Mouse (Mus musculus): ENCODE results near the gene Hic2. TPM values are rescaled to one million over a fixed set of nuclear protein-coding genes. Genes with fewer than 3 reads are reported as not detected.

Hic2 gene
- total RNA-seq (2023): 1 to 10 TPM; 2.5 to 3.1 TPM

GRCm38 (mm10) chr16:17232794-17233701, at the start of gene Hic2:
Gene Hic2, plus strand, starts transcription at chr16:17233572.

DNA sequence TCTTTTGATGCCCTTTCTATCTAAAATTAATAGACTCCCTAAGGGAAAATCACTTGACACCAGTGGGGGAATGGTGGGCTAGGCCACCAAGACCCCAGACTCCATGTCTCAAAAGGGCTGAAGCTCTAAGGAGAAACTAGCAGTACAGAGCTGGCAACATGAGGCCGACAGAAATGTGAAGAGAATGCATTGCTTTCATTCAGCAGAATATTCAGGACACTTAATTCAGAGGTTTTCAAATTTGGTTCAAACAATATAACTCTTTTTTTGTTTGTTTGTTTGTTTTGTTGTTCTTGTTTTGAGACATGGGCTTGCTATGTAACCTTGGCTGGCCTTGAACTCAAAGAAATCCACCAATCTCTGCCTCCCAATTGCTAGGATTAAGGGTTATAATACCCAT, 30.8 kb upstream of the Hic2 start, which contains the start of gene Ube2l3:
Gene Ube2l3 (minus strand): TSS at position 101 of the 400 bp plus-strand sequence.

DNA sequence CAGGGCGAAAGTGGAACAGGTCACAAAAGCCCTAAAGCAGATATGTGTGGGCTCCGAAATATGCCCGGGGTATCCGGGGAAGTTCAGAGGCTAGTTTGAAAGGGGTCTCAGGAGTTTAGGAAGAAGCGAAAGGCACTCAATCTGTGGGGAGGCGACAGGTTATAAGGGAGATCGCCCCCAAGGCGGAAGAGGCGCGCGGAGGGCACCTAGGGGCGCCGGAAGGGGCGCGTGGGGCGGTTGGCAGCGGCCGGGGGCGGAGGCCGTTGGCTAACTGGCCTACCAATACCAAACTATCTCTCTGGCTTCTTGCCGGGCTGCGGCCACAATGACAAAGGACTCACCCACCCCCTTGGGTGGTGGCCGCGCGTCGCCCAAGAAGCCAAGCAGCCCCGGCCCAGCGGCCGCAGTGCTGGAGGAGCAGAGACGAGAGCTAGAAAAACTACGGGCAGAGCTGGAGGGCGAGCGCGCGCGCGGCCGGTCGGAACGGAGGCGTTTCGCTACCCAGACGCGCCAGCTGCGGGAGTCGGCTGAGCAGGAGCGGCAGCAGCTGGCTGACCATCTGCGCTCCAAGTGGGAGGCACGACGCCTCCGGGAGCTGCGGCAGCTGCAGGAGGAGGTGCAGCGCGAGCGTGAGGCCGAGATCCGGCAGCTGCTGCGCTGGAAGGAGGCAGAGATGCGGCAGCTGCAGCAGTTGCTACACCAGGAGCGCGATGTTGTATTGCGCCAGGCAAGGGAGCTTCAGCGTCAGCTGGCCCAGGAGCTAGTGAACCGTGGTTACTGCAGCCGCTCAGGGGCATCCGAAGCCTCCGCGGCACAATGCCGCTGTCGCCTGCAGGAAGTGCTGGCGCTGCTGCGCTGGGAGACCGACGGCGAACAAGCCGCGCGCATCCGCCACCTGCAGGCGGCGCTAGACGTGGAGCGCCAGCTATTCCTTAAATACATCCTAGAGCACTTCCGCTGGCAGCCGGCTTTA, 24.7 kb upstream of the Hic2 start, which contains the start of gene Rimbp3:
Gene Rimbp3 (plus strand): TSS at position 215 of the 973 bp plus-strand sequence.

GRCm38 (mm10) chr16:17275721-17276120, 42.3 kb downstream of the Hic2 start, which contains the start of gene Tmem191c:
Gene Tmem191c, plus strand, starts transcription at chr16:17276077.

Other genes starting within 250 kb of the Hic2 start
- 1 to 10 TPM; 1.9 to 2.2 TPM for gene Ypel1, start 163.9 kb upstream of the Hic2 start, total RNA-seq (2023)
- gene Ppil2, start 122.3 kb upstream of the Hic2 start, total RNA-seq (2023): 100 to 1,000 TPM; 139 to 143 TPM
- 1 to 10 TPM; 5.6 to 9.9 TPM for gene 2610318N02Rik, start 108.4 kb upstream of the Hic2 start, total RNA-seq (2023)
- 10 to 100 TPM; 26.9 to 28.5 TPM for gene Sdf2l1, start 101.2 kb upstream of the Hic2 start, total RNA-seq (2023)
- 1 to 10 TPM; 2.9 to 3.2 TPM for gene Ydjc, start 89.0 kb upstream of the Hic2 start, total RNA-seq (2023)
- 1 to 10 TPM; 1.4 to 2.2 TPM for gene Ccdc116, start 86.3 kb upstream of the Hic2 start, total RNA-seq (2023)
- gene Ube2l3, start 30.9 kb upstream of the Hic2 start, total RNA-seq (2023): 100 to 1,000 TPM; 102 to 103 TPM
- under 1 TPM in 1 of 2 experiments, not detected in 1; 0.09 TPM for gene Rimbp3, start 25.0 kb upstream of the Hic2 start, total RNA-seq (2023)
- gene Tmem191c, start 42.5 kb downstream of the Hic2 start, total RNA-seq (2023): 10 to 100 TPM; 12.3 to 19.8 TPM
- gene Serpind1, start 97.8 kb downstream of the Hic2 start, total RNA-seq (2023): not detected
- 10 to 100 TPM; 68.9 to 71.8 TPM for gene Snap29, start 172.4 kb downstream of the Hic2 start, total RNA-seq (2023)
- gene Pi4ka, start 172.7 kb downstream of the Hic2 start, total RNA-seq (2023): 100 to 1,000 TPM; 145 to 157 TPM
- gene Crkl, start 218.4 kb downstream of the Hic2 start, total RNA-seq (2023): 10 to 100 TPM; 53.1 to 60.0 TPM